Mouse (Mus musculus) NIH3T3 (cell line): Measurements from ENCODE around the gene Gpr162.
"Not testable (repeated sequence)": the region's sequence is repeated elsewhere in the genome, so short reads cannot be mapped to it uniquely, and the experiment has no call there.

Experiments
- DNase-seq: peaks from one replicate; pipeline ENCODE4 v3.0.0-alpha.2; 2012; ENCODE audit warnings: low read depth

The Gpr162 gene

GRCm38 (mm10) chr6:124811403-124811665, 52.4 kb downstream of the Gpr162 start:
- no peak for DNase-seq

DNA sequence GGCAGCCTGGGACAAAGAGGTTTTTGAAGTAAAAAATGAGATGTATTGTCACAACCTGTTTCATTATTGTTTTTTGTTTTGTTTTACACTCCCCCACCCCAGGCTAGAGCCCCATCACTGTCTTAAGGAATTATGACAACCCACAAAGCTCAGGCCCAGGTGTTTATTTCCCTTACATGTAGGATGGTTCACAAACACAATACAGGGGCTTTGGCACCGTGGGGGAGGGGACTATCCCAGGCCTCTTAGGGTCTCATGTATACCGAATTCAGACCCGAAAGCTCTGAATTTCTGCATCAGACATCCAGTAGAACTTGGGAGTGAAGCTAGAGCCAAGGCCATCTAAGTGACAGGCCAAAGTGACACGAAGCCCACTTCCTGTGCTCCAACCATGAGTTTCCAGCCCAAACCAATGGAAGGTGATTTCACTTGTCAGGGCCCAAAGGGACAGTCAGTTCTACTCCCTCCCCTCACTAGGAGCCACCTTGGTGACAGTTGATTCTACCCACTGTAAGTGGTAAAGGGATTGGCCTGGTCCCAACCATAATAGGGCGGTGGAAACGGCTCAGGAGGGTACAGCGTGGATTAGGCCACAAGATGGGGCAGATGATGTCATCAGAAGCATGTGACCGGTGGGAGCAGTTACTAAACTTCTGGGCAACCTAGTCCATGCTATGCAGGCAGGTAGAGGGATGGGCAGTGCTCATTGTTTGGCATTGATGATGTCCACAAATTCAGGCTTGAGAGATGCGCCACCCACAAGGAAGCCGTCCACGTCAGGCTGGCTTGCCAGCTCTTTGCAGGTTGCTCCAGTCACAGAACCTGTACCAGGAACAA, 53.0 kb downstream of the Gpr162 start:
- not testable (repeated sequence) for DNase-seq

DNA sequence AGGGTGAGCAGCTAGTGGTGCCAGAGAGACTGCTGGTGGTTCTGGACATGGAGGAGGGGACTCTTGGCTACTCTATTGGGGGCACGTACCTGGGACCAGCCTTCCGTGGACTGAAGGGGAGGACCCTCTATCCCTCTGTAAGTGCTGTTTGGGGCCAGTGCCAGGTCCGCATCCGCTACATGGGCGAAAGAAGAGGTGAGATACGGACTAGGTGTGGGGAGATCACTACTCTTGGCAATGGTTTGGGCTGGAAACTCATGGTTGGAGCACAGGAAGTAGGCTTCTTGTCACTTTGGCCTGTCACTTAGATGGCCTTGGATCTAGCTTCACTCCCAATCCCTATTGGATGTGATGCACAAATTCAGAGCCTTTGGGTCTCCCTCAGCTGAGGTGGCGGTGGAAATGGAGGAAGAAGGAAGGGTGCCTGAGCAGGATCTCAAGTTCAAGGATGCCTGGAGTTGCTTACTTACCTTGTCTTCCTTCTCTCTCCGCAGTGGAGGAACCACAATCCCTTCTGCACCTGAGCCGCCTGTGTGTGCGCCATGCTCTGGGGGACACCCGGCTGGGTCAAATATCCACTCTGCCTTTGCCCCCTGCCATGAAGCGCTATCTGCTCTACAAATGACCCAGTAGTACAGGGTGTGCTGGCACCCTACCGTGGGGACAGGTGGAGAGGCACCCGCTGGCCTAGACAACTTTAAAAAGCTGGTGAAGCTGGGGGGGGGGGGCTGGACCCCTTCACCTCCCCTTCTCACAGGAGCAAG, 53.8 kb downstream of the Gpr162 start:
- no peak for DNase-seq

- peak; percentile 96 for DNase-seq
Observed at GRCm38 (mm10) chr6:124809052-124809774, 54.6 kb downstream of the Gpr162 start.
